12 mouse cellular contexts compared by ENCODE assay signal in genomic region chr3:98197711-98198532, GRCm38 (mm10). TPM values are rescaled to one million over a fixed set of nuclear protein-coding genes. Genes with fewer than 3 reads are reported as not detected.
DNase-seq lines count a peak whose midpoint lies in the region; TF ChIP-seq lines count a peak whose summit lies in the region.
"Had no signal": no experiment of that assay in that cellular context is flagged by ENCODE, and none has a peak within 500 bp of the region (broad histone marks: within the 10 kb centered on the region; RNA-seq: fewer than 3 reads in every experiment).

No protein-coding gene starts in this region.

- H3K4me1 ChIP-seq in heart, embryonic 10.5 days = peaks cover 17% of the 10 kb centered on the region; the same call in 1 of the 2 replicates
- no peaks in the 10 kb centered on the region for H3K4me1 ChIP-seq in bone marrow, adult 2 months (ENCODE audit: control insufficient read depth, insufficient read depth, low read length)
- H3K4me1 ChIP-seq in hindbrain, embryonic 10.5 days (replicated peaks) = peaks cover 27% of the 10 kb centered on the region
- peaks cover 33% of the 10 kb centered on the region for H3K4me1 ChIP-seq in midbrain, embryonic 10.5 days

- intact Hi-C loops in heart, postnatal 10 days (cut with DNase I) = no loop called here

- H3K36me3 ChIP-seq in heart, embryonic 10.5 days = no peaks in the 10 kb centered on the region
- H3K36me3 ChIP-seq in hindbrain, embryonic 10.5 days = no peaks in the 10 kb centered on the region
- H3K36me3 ChIP-seq in midbrain, embryonic 10.5 days = no peaks in the 10 kb centered on the region

- peak overlapping the region; percentile 47 for H3K27ac ChIP-seq in heart, embryonic 10.5 days
- H3K27ac ChIP-seq in bone marrow, adult 2 months (ENCODE audit: control insufficient read depth, insufficient read depth, low read depth, low read length, poor library complexity) = 0 out of 2 replicates have a peak overlapping the region, but pooled peaks have one; percentile 21
- H3K27ac ChIP-seq in hindbrain, embryonic 10.5 days = peak overlapping the region; percentile 69
- H3K27ac ChIP-seq in midbrain, embryonic 10.5 days (replicated peaks) = peak overlapping the region; percentile 80

- no peak overlapping the region for H3K4me3 ChIP-seq in heart, embryonic 10.5 days
- H3K4me3 ChIP-seq in bone marrow, adult 2 months (replicated peaks; ENCODE audit: control insufficient read depth, low read depth, low read length) = no peak overlapping the region
- H3K4me3 ChIP-seq in hindbrain, embryonic 10.5 days = no peak overlapping the region
- no peak overlapping the region for H3K4me3 ChIP-seq in midbrain, embryonic 10.5 days

- no peak for TF ChIP-seq CTCF in bone marrow, adult 2 months (IDR thresholded peaks at IDR 0.05; ENCODE audit: control insufficient read depth, insufficient read depth, low read length)

- H3K9me3 ChIP-seq in heart, embryonic 10.5 days = no peaks in the 10 kb centered on the region
- H3K9me3 ChIP-seq in hindbrain, embryonic 10.5 days = no peaks in the 10 kb centered on the region
- no peaks in the 10 kb centered on the region for H3K9me3 ChIP-seq in midbrain, embryonic 10.5 days (replicated peaks)

- H3K27me3 ChIP-seq in heart, embryonic 10.5 days (ENCODE audit: insufficient read depth, poor library complexity, severe bottlenecking) = no peaks in the 10 kb centered on the region
- H3K27me3 ChIP-seq in hindbrain, embryonic 10.5 days (ENCODE audit: insufficient read depth, poor library complexity, severe bottlenecking) = no peaks in the 10 kb centered on the region; the same call in 1 of the 2 replicates
- H3K27me3 ChIP-seq in midbrain, embryonic 10.5 days (ENCODE audit: low read depth, poor library complexity, severe bottlenecking) = no peaks in the 10 kb centered on the region

- 35% methylated on average over 9 of the region's 9 CpGs for WGBS in heart, embryonic 10.5 days
- 70% methylated on average over 9 of the region's 9 CpGs for WGBS in bone marrow, adult 2 months
- WGBS in hindbrain, embryonic 10.5 days = 8% methylated on average over 9 of the region's 9 CpGs
- WGBS in midbrain, embryonic 10.5 days = 10% methylated on average over 9 of the region's 9 CpGs

- TF ChIP-seq POLR2A in bone marrow, adult 2 months (IDR thresholded peaks at IDR 0.05; ENCODE audit: borderline replicate concordance, control insufficient read depth, low read depth, low read length) = no peak

- no peak for DNase-seq in heart, embryonic 10.5 days (ENCODE audit: low spot score)
- no peak for DNase-seq in heart, postnatal 10 days
- peak; percentile 69 for DNase-seq in hindbrain, embryonic 10.5 days (ENCODE audit: low spot score)
- peak; percentile 65 for DNase-seq in midbrain, embryonic 10.5 days (ENCODE audit: low spot score)
- no peak for DNase-seq in natural killer cell, adult 2 months (ENCODE audit: low spot score in 2 of 2)
- no peak for DNase-seq in adrenal gland, postnatal 14 days
- no peak for DNase-seq in adipocyte (ENCODE audit: low spot score)
- DNase-seq: thymus, postnatal 36 days had no signal

RNA-seq across cellular contexts. Expression of gene Reg4, which starts 24.0 kb away (rescaled TPM):
- polyA plus RNA-seq in heart, embryonic 10.5 days (2016; fragmentation: Nextera tagmentation; extraction: Ambion mirVana) = not detected in 2 replicates
- not detected for total RNA-seq in heart, postnatal 10 days (2021)
- not detected in 2 replicates for polyA plus RNA-seq in bone marrow, adult 2 months (2011; ENCODE audit: insufficient read depth, insufficient read length, low replicate concordance, missing spikeins)
- not detected in 2 replicates for polyA plus RNA-seq in hindbrain, embryonic 10.5 days (2016; fragmentation: Nextera tagmentation; extraction: Ambion mirVana)
- not detected in 2 replicates for polyA plus RNA-seq in midbrain, embryonic 10.5 days (2016; fragmentation: Nextera tagmentation; extraction: Ambion mirVana)
- not detected in 2 replicates for total RNA-seq in adrenal gland, postnatal 14 days (2021)
- total RNA-seq: CH12.LX; megakaryocyte progenitor cell, adult 5-6 weeks had no signal
- polyA plus RNA-seq: heart, postnatal 0 days had no signal

RNA-seq across cellular contexts. Expression of gene Adam30, which starts 37.5 kb away (rescaled TPM):
- not detected in 2 replicates for polyA plus RNA-seq in heart, embryonic 10.5 days (2016; fragmentation: Nextera tagmentation; extraction: Ambion mirVana)
- total RNA-seq in heart, postnatal 10 days (2021) = under 1 TPM in 1 of 2 experiments, not detected in 1; 0.10 TPM
- polyA plus RNA-seq in bone marrow, adult 2 months (2011; ENCODE audit: insufficient read depth, insufficient read length, low replicate concordance, missing spikeins) = not detected in 2 replicates
- polyA plus RNA-seq in hindbrain, embryonic 10.5 days (2016; fragmentation: Nextera tagmentation; extraction: Ambion mirVana) = not detected in 2 replicates
- polyA plus RNA-seq in midbrain, embryonic 10.5 days (2016; fragmentation: Nextera tagmentation; extraction: Ambion mirVana) = not detected in 2 replicates
- total RNA-seq in adrenal gland, postnatal 14 days (2021) = not detected in 2 replicates
- total RNA-seq: CH12.LX had no signal
- polyA plus RNA-seq: heart, postnatal 0 days had no signal

Comparison
In these comparisons a context has a peak if more than half of its experiments do, and no peak if none do; other contexts are left out.
1. DNase-seq: peak in hindbrain, embryonic 10.5 days (single experiment) and midbrain, embryonic 10.5 days (single experiment); none in heart, embryonic 10.5 days (single experiment), heart, postnatal 10 days (0 of 2), natural killer cell, adult 2 months (0 of 2), adrenal gland, postnatal 14 days (single experiment) and adipocyte (single experiment).
2. H3K27ac ChIP-seq: peak in every context shown above with its lines; median percentile 80 in midbrain, embryonic 10.5 days; 69 in hindbrain, embryonic 10.5 days; 47 in heart, embryonic 10.5 days; 21 in bone marrow, adult 2 months.